Mouse (Mus musculus): ENCODE data around the gene Pi4k2a. TPM values are rescaled to one million over a fixed set of nuclear protein-coding genes. Genes with fewer than 3 reads are reported as not detected.

The Pi4k2a gene
- total RNA-seq, 1 experiment = 23.2 TPM

- Histone ChIP-seq H3K9me3 (ENCODE audit: control insufficient read depth, insufficient read depth, low read depth, low read length) (no peaks in the 10 kb centered on the region), H3K9ac (ENCODE audit: insufficient read depth, low read depth, low read length, poor library complexity, severe bottlenecking) (no peak overlapping the region; the same call in 1 of the 2 replicates), H3K4me3 (ENCODE audit: insufficient read depth in 1 of 2, low read depth in 1 of 2, low read length in 2 of 2, poor library complexity in 1 of 2, severe bottlenecking in 1 of 2) (no peak overlapping the region), H3K36me3 (ENCODE audit: control insufficient read depth, insufficient read depth, low read length, poor library complexity, severe bottlenecking) (no peaks in the 10 kb centered on the region), H3K27ac (ENCODE audit: insufficient read depth, low read depth, low read length, poor library complexity, severe bottlenecking) (peak overlapping the region; percentile 37), H3K4me1 (ENCODE audit: control insufficient read depth in 2 of 2, insufficient read depth in 2 of 2, low read length in 2 of 2, poor library complexity in 1 of 2) (peaks cover 13 to 29% of the 10 kb centered on the region in 2 experiments)
- TF ChIP-seq HCFC1 (IDR thresholded peaks at IDR 0.05; ENCODE audit: borderline replicate concordance, insufficient read depth, low read length) = no peak
- TF ChIP-seq ZNF384 (IDR thresholded peaks at IDR 0.05; ENCODE audit: low read depth, low read length) = no peak
- TF ChIP-seq MAFK (IDR thresholded peaks at IDR 0.05; ENCODE audit: insufficient read depth, low read depth, low read length) = no peak
- no peak for TF ChIP-seq ZC3H11A (IDR thresholded peaks at IDR 0.05; ENCODE audit: borderline replicate concordance, low read depth, low read length)
- TF ChIP-seq CHD2 (IDR thresholded peaks at IDR 0.05; ENCODE audit: low read depth, low read length) = no peak
- DNase-seq (ENCODE audit: low read depth, low spot score) = no peak
- in situ Hi-C loops (cut with MboI; ENCODE audit: low sequenced_read_pairs in 2 of 2, unreplicated experiment in 2 of 2) = no loop called here
Measured at GRCm38 (mm10) chr19:42138517-42139285, 48.4 kb downstream of the Pi4k2a start.

GRCm38 (mm10) chr19:42139724-42140517, 49.7 kb downstream of the Pi4k2a start:
- Histone ChIP-seq H3K9ac (ENCODE audit: insufficient read depth, low read depth, low read length, poor library complexity, severe bottlenecking) (no peak overlapping the region), H3K4me3 (ENCODE audit: insufficient read depth in 1 of 2, low read depth in 1 of 2, low read length in 2 of 2, poor library complexity in 1 of 2, severe bottlenecking in 1 of 2) (no peak overlapping the region), H3K4me1 (ENCODE audit: control insufficient read depth in 2 of 2, insufficient read depth in 2 of 2, low read length in 2 of 2, poor library complexity in 1 of 2) (peaks cover 10 to 21% of the 10 kb centered on the region in 2 experiments), H3K36me3 (ENCODE audit: control insufficient read depth, insufficient read depth, low read length, poor library complexity, severe bottlenecking) (no peaks in the 10 kb centered on the region), H3K9me3 (ENCODE audit: control insufficient read depth, insufficient read depth, low read depth, low read length) (no peaks in the 10 kb centered on the region), H3K27ac (ENCODE audit: insufficient read depth, low read depth, low read length, poor library complexity, severe bottlenecking) (no peak overlapping the region)
- no peak for DNase-seq (ENCODE audit: low read depth, low spot score)
- TF ChIP-seq CHD2 (IDR thresholded peaks at IDR 0.05; ENCODE audit: low read depth, low read length) (no peak), ZNF384 (IDR thresholded peaks at IDR 0.05; ENCODE audit: low read depth, low read length) (no peak), HCFC1 (IDR thresholded peaks at IDR 0.05; ENCODE audit: borderline replicate concordance, insufficient read depth, low read length) (no peak), MAFK (IDR thresholded peaks at IDR 0.05; ENCODE audit: insufficient read depth, low read depth, low read length) (no peak), ZC3H11A (IDR thresholded peaks at IDR 0.05; ENCODE audit: borderline replicate concordance, low read depth, low read length) (no peak)
- in situ Hi-C loops (cut with MboI; ENCODE audit: low sequenced_read_pairs in 2 of 2, unreplicated experiment in 2 of 2) = no loop called here

- peak; percentile 68 for DNase-seq (ENCODE audit: low read depth, low spot score)
- Histone ChIP-seq H3K4me1 (ENCODE audit: control insufficient read depth in 2 of 2, insufficient read depth in 2 of 2, low read length in 2 of 2, poor library complexity in 1 of 2) (peaks cover 6 to 14% of the 10 kb centered on the region in 2 experiments), H3K27ac (ENCODE audit: insufficient read depth, low read depth, low read length, poor library complexity, severe bottlenecking) (peak overlapping the region; percentile 24; the same call in 1 of the 2 replicates), H3K9ac (ENCODE audit: insufficient read depth, low read depth, low read length, poor library complexity, severe bottlenecking) (no peak overlapping the region), H3K9me3 (ENCODE audit: control insufficient read depth, insufficient read depth, low read depth, low read length) (no peaks in the 10 kb centered on the region), H3K36me3 (ENCODE audit: control insufficient read depth, insufficient read depth, low read length, poor library complexity, severe bottlenecking) (no peaks in the 10 kb centered on the region), H3K4me3 (ENCODE audit: insufficient read depth in 1 of 2, low read depth in 1 of 2, low read length in 2 of 2, poor library complexity in 1 of 2, severe bottlenecking in 1 of 2) (no peak overlapping the region)
- in situ Hi-C loops (cut with MboI; ENCODE audit: low sequenced_read_pairs in 2 of 2, unreplicated experiment in 2 of 2) = no loop called here
- TF ChIP-seq ZNF384 (IDR thresholded peaks at IDR 0.05; ENCODE audit: low read depth, low read length) (0 out of 2 replicates have a peak, but pooled peaks have one; percentile 1), ZC3H11A (IDR thresholded peaks at IDR 0.05; ENCODE audit: borderline replicate concordance, low read depth, low read length) (no peak)
Measured at GRCm38 (mm10) chr19:42141998-42142397, 51.7 kb downstream of the Pi4k2a start.

- H3K4me3 ChIP-seq (ENCODE audit: insufficient read depth in 1 of 2, low read depth in 1 of 2, low read length in 2 of 2, poor library complexity in 1 of 2, severe bottlenecking in 1 of 2) = no peak overlapping the region
- H3K9me3 ChIP-seq (ENCODE audit: control insufficient read depth, insufficient read depth, low read depth, low read length) = no peaks in the 10 kb centered on the region
- H3K36me3 ChIP-seq (ENCODE audit: control insufficient read depth, insufficient read depth, low read length, poor library complexity, severe bottlenecking) = no peaks in the 10 kb centered on the region
- TF ChIP-seq HCFC1 (IDR thresholded peaks at IDR 0.05; ENCODE audit: borderline replicate concordance, insufficient read depth, low read length) = no peak
- TF ChIP-seq MAFK (IDR thresholded peaks at IDR 0.05; ENCODE audit: insufficient read depth, low read depth, low read length) = peak; percentile 64; the same call in 1 of the 2 replicates
- no peak for DNase-seq (ENCODE audit: low read depth, low spot score)
- H3K9ac ChIP-seq (ENCODE audit: insufficient read depth, low read depth, low read length, poor library complexity, severe bottlenecking) = no peak overlapping the region
- no peak overlapping the region; the same call in 1 of the 2 replicates for H3K27ac ChIP-seq (ENCODE audit: insufficient read depth, low read depth, low read length, poor library complexity, severe bottlenecking)
- in situ Hi-C loops (cut with MboI; ENCODE audit: low sequenced_read_pairs in 2 of 2, unreplicated experiment in 2 of 2) = no loop called here
- H3K4me1 ChIP-seq (ENCODE audit: control insufficient read depth in 2 of 2, insufficient read depth in 2 of 2, low read length in 2 of 2, poor library complexity in 1 of 2) = peaks cover 3 to 11% of the 10 kb centered on the region in 2 experiments
Measured at GRCm38 (mm10) chr19:42142757-42143156, 52.5 kb downstream of the Pi4k2a start.

All from ES-E14 (cell line).